Mouse (Mus musculus): ENCODE measurements around the gene 9530077C05Rik.

- TF ChIP-seq EP300 (IDR thresholded peaks at IDR 0.05) = no peak
- TF ChIP-seq CTCF (IDR thresholded peaks at IDR 0.05) = peak; percentile 24; the same call in 1 of the 2 replicates
Observed at GRCm38 (mm10) chr9:22389021-22389476, 22.3 kb upstream of the 9530077C05Rik start, which contains the start of gene Anln.
